8 mouse cellular contexts compared by ENCODE assay signal in genomic region chr10:12694774-12695173, GRCm38 (mm10).
DNase-seq lines count a peak whose midpoint lies in the region; ATAC-seq and TF ChIP-seq lines count a peak whose summit lies in the region.
"Had no signal": no experiment of that assay in that cellular context is flagged by ENCODE, and none has a peak within 500 bp of the region (broad histone marks: within the 10 kb centered on the region; RNA-seq: fewer than 3 reads in every experiment).

No protein-coding gene starts in this region.

- no peak overlapping the region for H3K4me3 ChIP-seq in kidney, adult 2 months (ENCODE audit: insufficient read depth, low read depth, low read length)
- H3K4me3 ChIP-seq in midbrain, embryonic 15.5 days = no peak overlapping the region
- H3K4me3 ChIP-seq: midbrain, embryonic 12.5 days had no signal

- no peaks in the 10 kb centered on the region for H3K27me3 ChIP-seq in kidney, adult 2 months (replicated peaks; ENCODE audit: control insufficient read depth, insufficient read depth, low read length)
- no peaks in the 10 kb centered on the region for H3K27me3 ChIP-seq in midbrain, embryonic 15.5 days (replicated peaks)
- H3K27me3 ChIP-seq: midbrain, embryonic 12.5 days had no signal

- peak; percentile 68 for DNase-seq in embryo, embryonic 10 days (ENCODE audit: low spot score)
- DNase-seq in gastrocnemius, adult 8-10 months (ENCODE audit: low spot score in 2 of 2) = peak; percentile 30 to 33
- DNase-seq in kidney, adult 2 months = peak; percentile 39
- peak; percentile 29 for DNase-seq in lung, postnatal 14 days
- no peak for DNase-seq in adrenal gland, postnatal 10 days
- DNase-seq in frontal cortex, postnatal 14 days (ENCODE audit: low spot score in 2 of 2) = no peak

- ATAC-seq in midbrain, embryonic 15.5 days (replicated peaks) = no peak

- no peak for TF ChIP-seq POLR2A in kidney, adult 2 months (IDR thresholded peaks at IDR 0.05; ENCODE audit: low read depth, low read length)

- no peak for TF ChIP-seq CTCF in kidney, adult 2 months (conservative IDR thresholded peaks at IDR 0.05; ENCODE audit: insufficient read depth, insufficient read length, low read depth, low read length)

- no peaks in the 10 kb centered on the region; the same call in 1 of the 2 replicates for H3K4me1 ChIP-seq in kidney, adult 2 months (ENCODE audit: control insufficient read depth, insufficient read depth, low read length)
- no peaks in the 10 kb centered on the region for H3K4me1 ChIP-seq in midbrain, embryonic 15.5 days
- H3K4me1 ChIP-seq: midbrain, embryonic 12.5 days had no signal

- 28% methylated on average over 6 of the region's 6 CpGs for WGBS in kidney, adult 2 months
- WGBS in midbrain, embryonic 15.5 days = 70% methylated on average over 6 of the region's 6 CpGs

- no peak overlapping the region for H3K27ac ChIP-seq in kidney, adult 2 months (ENCODE audit: insufficient read depth, low read depth, low read length)
- no peak overlapping the region for H3K27ac ChIP-seq in midbrain, embryonic 15.5 days
- H3K27ac ChIP-seq: midbrain, embryonic 12.5 days had no signal

- H3K9me3 ChIP-seq in midbrain, embryonic 15.5 days = no peaks in the 10 kb centered on the region
- H3K9me3 ChIP-seq: midbrain, embryonic 12.5 days had no signal

- H3K9ac ChIP-seq in midbrain, embryonic 15.5 days = no peak overlapping the region
- H3K9ac ChIP-seq: midbrain, embryonic 12.5 days had no signal

- no peak overlapping the region for H3K4me2 ChIP-seq in midbrain, embryonic 15.5 days
- H3K4me2 ChIP-seq: midbrain, embryonic 12.5 days had no signal

- H3K36me3 ChIP-seq in kidney, adult 2 months (ENCODE audit: control insufficient read depth, insufficient read depth, low read length) = no peaks in the 10 kb centered on the region; the same call in 1 of the 2 replicates
- H3K36me3 ChIP-seq in midbrain, embryonic 15.5 days (replicated peaks) = no peaks in the 10 kb centered on the region
- H3K36me3 ChIP-seq: midbrain, embryonic 12.5 days had no signal

Comparison
In these comparisons a context has a peak if more than half of its experiments do, and no peak if none do; other contexts are left out.
1. DNase-seq: peak in embryo, embryonic 10 days (single experiment), gastrocnemius, adult 8-10 months (2 of 2), kidney, adult 2 months (single experiment) and lung, postnatal 14 days (single experiment); none in adrenal gland, postnatal 10 days (single experiment) and frontal cortex, postnatal 14 days (0 of 2).